Mouse (Mus musculus) heart, postnatal 4 days (tissue): ENCODE measurements around the gene Kctd17. TPM values are rescaled to one million over a fixed set of nuclear protein-coding genes. Genes with fewer than 3 reads are reported as not detected.
A peak's percentile ranks its signal among the peaks of the same experiment; 100 is the strongest.

Experiments
- DNase-seq: peaks from one replicate; pipeline ENCODE4 v3.0.0; 2021
- total RNA-seq, 2 experiments: library from RNA; stranded (reverse); gene quantifications; 2 replicates each; pipeline ENCODE4 v1.2.3; 2021

The Kctd17 gene
- total RNA-seq, 2 experiments from 2014 or later, result 72.0 to 74.8 TPM

GRCm38 (mm10) chr15:78414157-78414556, 14.2 kb upstream of the Kctd17 start:
- no peak for DNase-seq

- no peak for DNase-seq
Observed at GRCm38 (mm10) chr15:78416937-78417336, 11.4 kb upstream of the Kctd17 start.

GRCm38 (mm10) chr15:78420395-78420794, 8.0 kb upstream of the Kctd17 start:
- no peak for DNase-seq

GRCm38 (mm10) chr15:78422046-78422956, 6.1 kb upstream of the Kctd17 start:
- peak; percentile 87 for DNase-seq

- no peak for DNase-seq
Observed at GRCm38 (mm10) chr15:78424507-78424906, 3.9 kb upstream of the Kctd17 start.

DNA sequence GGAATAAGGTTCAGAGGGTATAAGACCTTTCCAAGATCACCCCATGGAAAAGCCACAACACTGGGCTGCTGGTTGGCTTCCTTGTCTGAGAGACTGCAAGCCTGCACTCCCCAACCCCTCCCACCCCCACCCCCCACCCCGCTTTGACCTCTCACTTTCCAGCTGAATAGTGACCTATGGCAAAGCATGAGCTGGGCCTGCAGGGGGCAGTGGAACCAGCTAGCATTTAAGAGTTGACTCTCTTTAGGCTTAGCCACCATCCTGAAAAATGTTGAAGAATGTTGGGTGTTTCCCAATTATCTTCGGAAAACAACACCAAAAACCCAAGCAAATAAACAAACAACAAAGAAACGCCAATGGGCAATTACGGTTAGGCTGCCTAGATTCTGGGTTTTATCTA, 3.1 kb upstream of the Kctd17 start:
- no peak for DNase-seq

DNA sequence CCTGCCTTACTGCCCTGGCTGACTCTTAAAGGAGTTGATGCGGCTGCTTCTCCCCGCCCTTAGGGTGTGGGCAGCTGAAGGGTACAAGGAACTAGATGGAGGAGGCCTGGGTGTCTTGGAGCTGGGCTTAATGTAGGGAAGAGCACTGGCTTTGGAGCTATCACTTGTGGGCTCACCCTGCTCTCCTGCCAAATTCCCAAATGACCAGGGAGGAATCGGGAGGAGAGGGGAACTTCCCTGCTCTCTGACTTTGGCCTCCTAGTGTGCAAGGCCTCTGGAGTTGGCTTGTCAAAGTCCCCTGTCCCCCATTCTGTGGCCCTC, 735 bp downstream of the Kctd17 start:
- DNase-seq, result no peak

DNA sequence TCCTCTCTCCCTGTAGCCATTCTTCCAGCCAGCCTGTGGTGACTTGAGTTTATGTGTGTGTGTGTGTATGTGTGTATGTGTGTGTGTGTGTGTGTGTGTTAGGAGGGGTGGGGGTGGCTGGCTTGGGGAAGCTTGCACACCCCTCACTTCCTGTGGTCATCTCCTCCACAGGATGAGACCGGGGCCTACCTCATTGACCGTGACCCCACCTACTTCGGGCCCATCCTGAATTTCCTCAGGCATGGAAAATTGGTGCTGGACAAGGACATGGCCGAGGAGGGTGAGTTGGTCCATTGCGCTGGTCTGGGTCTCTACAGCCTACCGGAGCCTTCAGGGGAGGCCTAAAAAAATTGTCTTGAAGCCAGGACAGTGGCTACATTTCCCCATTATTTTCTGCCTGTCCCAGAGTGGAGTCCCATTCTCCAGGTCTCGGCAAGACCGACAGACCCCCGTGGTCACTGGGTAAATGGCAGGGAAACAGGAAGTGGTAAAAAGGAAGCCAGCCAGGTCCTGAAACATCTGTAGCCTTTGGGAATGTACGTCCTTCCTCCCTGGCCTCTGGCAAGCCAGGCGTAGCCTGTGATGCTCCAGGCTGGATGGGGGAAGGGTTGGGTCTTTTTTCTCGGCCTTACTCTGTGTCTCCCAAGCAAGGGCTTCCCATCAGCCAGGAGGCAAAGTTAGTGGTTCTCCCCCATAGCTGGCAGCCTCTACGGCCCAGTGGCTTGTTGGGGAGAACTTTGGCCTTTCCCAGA, 1.7 kb downstream of the Kctd17 start:
- DNase-seq, result no peak

GRCm38 (mm10) chr15:78430874-78431273, 2.5 kb downstream of the Kctd17 start:
- DNase-seq, result no peak

DNA sequence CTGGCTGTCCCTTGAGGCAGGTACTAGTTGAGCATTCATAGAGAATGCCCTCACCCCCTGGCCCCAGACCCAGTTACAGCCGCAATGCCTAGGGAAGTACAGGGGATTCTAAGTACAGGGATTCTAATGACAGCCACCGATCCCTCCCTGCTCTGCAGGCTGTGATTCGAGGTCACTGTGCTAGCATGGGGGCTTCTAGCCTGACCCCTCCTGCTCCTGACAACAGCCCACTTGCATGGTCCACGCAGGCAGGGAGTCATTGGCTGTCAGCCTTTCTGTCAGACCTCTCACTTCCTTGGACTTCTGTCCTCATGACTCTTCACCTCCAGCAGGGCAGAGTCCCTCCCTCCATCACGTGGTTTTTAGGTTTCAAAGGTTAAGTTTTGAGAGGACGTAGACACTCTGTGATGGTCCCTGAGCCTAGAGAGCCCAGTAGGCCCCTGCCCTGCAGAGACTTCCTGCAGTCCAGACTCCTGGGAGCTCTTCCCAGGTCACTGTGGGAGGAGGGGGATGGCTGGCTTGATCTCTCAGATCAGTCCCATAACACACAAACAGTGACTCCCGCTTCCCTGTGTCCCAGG, 3.3 kb downstream of the Kctd17 start:
- DNase-seq, result no peak

DNA sequence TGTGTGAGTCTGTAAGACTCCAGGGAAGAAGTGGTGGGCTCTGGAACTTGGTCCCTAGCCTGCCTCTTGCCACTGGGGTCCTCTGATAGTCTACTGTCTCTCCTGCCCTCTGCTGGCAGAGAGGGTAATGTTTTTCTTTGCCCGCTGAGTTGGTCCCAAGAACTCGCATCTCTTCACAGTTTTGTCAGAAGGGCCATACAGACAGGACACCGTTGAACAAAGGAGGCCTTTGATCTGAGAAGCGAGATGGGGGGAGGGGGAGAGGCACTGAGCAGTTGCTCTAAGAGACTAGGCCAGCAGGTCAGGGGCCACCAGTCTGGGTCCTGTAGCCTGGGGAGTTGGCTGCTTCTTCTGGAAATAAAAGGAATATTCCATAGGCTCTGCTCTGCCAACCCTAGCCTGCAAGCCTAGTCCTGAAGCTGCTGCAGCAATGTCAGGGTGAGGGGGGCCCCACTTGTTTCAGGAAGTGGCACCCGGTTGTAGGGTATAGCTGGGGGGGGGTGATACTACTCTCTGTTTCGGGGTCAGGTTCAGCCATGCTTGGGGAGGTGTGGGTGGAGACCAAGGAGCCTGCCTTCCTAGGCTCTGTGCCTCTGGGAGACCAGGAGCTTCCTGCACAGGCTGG, 6.6 kb downstream of the Kctd17 start:
- DNase-seq, result peak; percentile 62

GRCm38 (mm10) chr15:78435681-78436080, 7.3 kb downstream of the Kctd17 start:
- no peak for DNase-seq

GRCm38 (mm10) chr15:78436380-78437192, 8.2 kb downstream of the Kctd17 start:
- DNase-seq, result peak; percentile 94

- DNase-seq, result peak; percentile 72
Observed at GRCm38 (mm10) chr15:78437237-78438017, 9.1 kb downstream of the Kctd17 start.

DNA sequence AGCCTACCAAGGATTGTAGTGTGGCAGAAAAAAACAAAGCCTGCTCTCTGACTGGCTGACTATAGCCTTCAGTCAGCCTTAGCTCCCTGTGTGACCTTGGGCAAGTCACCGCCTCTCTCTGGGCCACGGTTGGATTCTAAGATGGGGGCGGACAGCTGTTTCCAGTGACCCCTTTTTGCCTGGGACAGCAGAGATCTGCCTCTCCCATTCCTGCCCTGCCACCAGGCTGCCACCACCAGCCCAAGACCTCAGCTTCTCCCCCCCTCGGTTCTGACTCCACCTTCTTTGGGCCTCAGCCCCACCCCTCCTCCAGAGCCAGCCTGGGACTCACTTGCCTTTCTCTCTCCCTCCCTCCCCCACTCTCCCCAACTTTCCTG, 9.6 kb downstream of the Kctd17 start:
- DNase-seq, result no peak

DNA sequence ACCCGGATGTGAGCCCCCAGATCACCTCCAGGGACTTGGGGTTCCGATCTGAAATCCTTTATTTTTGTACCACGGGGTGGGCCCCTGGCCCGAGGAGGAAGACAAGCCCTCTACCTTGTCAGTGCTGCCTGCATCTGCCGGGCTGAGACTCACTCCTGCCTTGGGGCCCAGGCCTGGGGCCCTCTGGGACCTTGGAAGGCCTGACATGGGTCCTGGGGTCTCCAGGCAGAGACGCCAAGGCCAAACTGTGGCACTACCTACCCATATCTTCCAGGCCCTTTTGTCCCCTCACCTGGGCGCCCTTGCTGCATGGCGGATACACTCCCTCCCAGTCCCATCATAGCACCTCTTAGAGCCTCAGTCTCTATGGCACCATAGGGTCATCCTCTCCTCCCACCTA, 10.1 kb downstream of the Kctd17 start:
- DNase-seq, result no peak

DNA sequence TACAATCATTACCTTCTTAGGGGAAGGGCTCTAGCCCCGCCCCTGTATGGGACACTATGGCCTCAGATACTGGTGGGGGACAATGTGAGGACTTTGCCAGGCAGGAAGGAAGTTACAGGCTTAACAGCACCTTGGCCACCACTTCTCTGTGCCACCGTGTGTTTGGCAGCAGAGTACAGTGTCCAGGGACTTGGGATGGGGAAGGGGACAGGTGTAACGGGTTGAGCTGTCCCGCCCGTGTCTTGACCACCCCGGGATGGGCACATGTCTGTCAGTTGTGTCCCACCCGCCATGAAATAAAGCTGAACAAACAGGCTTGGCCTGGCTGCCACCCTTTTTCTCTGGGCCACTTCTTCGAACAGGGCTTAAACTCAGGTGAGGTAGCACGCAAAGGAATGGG, 10.6 kb downstream of the Kctd17 start:
- DNase-seq, result no peak

DNA sequence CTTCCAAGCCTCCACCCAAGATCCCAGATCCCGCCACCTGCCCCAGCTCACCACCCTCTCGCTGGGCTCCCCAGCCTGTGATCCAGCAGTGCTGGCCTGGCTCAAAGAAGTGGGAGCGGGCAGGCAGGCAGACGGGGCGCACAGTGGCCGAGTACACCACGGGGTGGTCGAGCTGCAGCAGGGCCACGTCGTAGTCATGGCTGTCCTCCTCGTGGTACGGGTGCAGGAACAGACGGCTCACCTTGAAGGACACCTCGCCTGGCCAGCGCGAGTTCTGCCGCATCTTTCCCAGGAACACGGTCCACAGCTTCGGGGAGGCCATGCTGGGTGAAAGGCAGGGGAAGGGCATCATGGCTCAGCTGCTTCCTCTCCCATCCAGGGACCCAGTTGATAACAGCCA, 13.9 kb downstream of the Kctd17 start:
- no peak for DNase-seq

GRCm38 (mm10) chr15:78443857-78444256, 15.5 kb downstream of the Kctd17 start:
- DNase-seq, result no peak

DNA sequence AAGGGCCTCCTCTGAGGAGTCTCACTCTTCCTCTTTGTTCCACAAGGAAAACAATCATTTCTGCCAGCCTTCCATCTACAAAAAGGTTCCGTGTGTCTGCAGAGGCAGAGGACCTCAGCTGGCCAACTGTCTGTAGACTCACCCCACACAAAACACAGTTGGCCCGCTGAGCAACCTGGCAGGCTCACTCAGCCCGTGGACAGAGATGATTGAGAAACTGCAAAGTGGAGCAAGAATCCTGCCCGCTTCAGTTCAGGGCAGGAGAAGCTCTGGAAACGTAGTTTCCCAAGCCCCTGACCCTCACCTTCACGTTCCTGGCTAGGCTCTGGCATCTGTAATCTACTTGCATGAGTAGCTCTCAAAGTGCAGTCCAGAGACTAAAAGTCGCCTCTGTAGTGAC, 18.8 kb downstream of the Kctd17 start:
- DNase-seq, result no peak
